Mouse (Mus musculus): ENCODE data around the gene Tmem136. TPM values are rescaled to one million over a fixed set of nuclear protein-coding genes. Genes with fewer than 3 reads are reported as not detected.

Gene Tmem136
- polyA plus RNA-seq, 1 experiment from 2014 or later: 8.8 TPM

GRCm38 (mm10) chr9:43107187-43107517, 9.2 kb downstream of the Tmem136 start, which contains the start of gene Arhgef12:
Gene Arhgef12, minus strand, starts transcription at chr9:43107239.
- H3K9ac ChIP-seq: peak within 1 kb of the TSS; percentile 97
- peaks cover 30% of the 10 kb centered on the region for H3K4me1 ChIP-seq
- H3K27ac ChIP-seq: peak within 1 kb of the TSS; percentile 94
- peaks cover 14% of the 10 kb centered on the region for H3K36me3 ChIP-seq
- ATAC-seq (ENCODE audit: low FRiP score, low read depth): no peak
- H3K4me2 ChIP-seq (replicated peaks): peak within 1 kb of the TSS; percentile 78
- 30% methylated on average over 10 of the region's 10 CpGs for WGBS
- H3K27me3 ChIP-seq: no peaks in the 10 kb centered on the region
- H3K9me3 ChIP-seq: no peaks in the 10 kb centered on the region
- H3K4me3 ChIP-seq: peak within 1 kb of the TSS; percentile 87

GRCm38 (mm10) chr9:43106426-43107186, 9.8 kb downstream of the Tmem136 start:
- peak; percentile 13; the same call in 1 of the 2 replicates for ATAC-seq (ENCODE audit: low FRiP score, low read depth)
- H3K9me3 ChIP-seq: no peaks in the 10 kb centered on the region
- peak overlapping the region; percentile 87 for H3K4me3 ChIP-seq
- peak overlapping the region; percentile 94 for H3K27ac ChIP-seq
- 16% methylated on average over 22 of the region's 22 CpGs for WGBS
- peaks cover 14% of the 10 kb centered on the region for H3K36me3 ChIP-seq
- H3K27me3 ChIP-seq: no peaks in the 10 kb centered on the region
- H3K4me2 ChIP-seq (replicated peaks): peak overlapping the region; percentile 78
- H3K9ac ChIP-seq: peak overlapping the region; percentile 97
- peaks cover 33% of the 10 kb centered on the region for H3K4me1 ChIP-seq

GRCm38 (mm10) chr9:43105664-43106361, 10.6 kb downstream of the Tmem136 start:
- H3K9me3 ChIP-seq: no peaks in the 10 kb centered on the region
- peak; percentile 88 for ATAC-seq (ENCODE audit: low FRiP score, low read depth)
- no peaks in the 10 kb centered on the region for H3K27me3 ChIP-seq
- H3K4me1 ChIP-seq: peaks cover 34% of the 10 kb centered on the region
- WGBS: under 1% methylated on average over 78 of the region's 91 CpGs
- H3K4me3 ChIP-seq: peak overlapping the region; percentile 87
- peak overlapping the region; percentile 94 for H3K27ac ChIP-seq
- H3K4me2 ChIP-seq (replicated peaks): peak overlapping the region; percentile 78
- H3K9ac ChIP-seq: peak overlapping the region; percentile 97
- peaks cover 6% of the 10 kb centered on the region for H3K36me3 ChIP-seq

- H3K36me3 ChIP-seq: no peaks in the 10 kb centered on the region
- WGBS: under 1% methylated on average over 40 of the region's 40 CpGs
- ATAC-seq (ENCODE audit: low FRiP score, low read depth): no peak
Measured at GRCm38 (mm10) chr9:43104873-43105663, 11.3 kb downstream of the Tmem136 start.

GRCm38 (mm10) chr9:43104526-43104872, 11.9 kb downstream of the Tmem136 start:
- no peaks in the 10 kb centered on the region for H3K27me3 ChIP-seq
- peak overlapping the region; percentile 87 for H3K4me3 ChIP-seq
- H3K36me3 ChIP-seq: no peaks in the 10 kb centered on the region
- H3K9ac ChIP-seq: peak overlapping the region; percentile 97
- no peak for ATAC-seq (ENCODE audit: low FRiP score, low read depth)
- peaks cover 36% of the 10 kb centered on the region for H3K4me1 ChIP-seq
- no peaks in the 10 kb centered on the region for H3K9me3 ChIP-seq
- WGBS: 2% methylated on average over 4 of the region's 4 CpGs
- H3K4me2 ChIP-seq (replicated peaks): peak overlapping the region; percentile 78
- H3K27ac ChIP-seq: no peak overlapping the region

More at GRCm38 (mm10) chr9:43104873-43105663, 11.3 kb downstream of the Tmem136 start:
- Histone ChIP-seq H3K4me1 (peaks cover 36% of the 10 kb centered on the region), H3K9ac (peak overlapping the region; percentile 97), H3K4me2 (replicated peaks) (peak overlapping the region; percentile 78), H3K4me3 (peak overlapping the region; percentile 87), H3K9me3 (no peaks in the 10 kb centered on the region), H3K27me3 (no peaks in the 10 kb centered on the region), H3K27ac (peak overlapping the region; percentile 94)

GRCm38 (mm10) chr9:43103675-43104299, 12.6 kb downstream of the Tmem136 start:
- Histone ChIP-seq H3K4me2 (replicated peaks) (peak overlapping the region; percentile 78), H3K4me1 (peaks cover 36% of the 10 kb centered on the region), H3K9ac (peak overlapping the region; percentile 50; the same call in 1 of the 2 replicates), H3K27ac (no peak overlapping the region), H3K9me3 (no peaks in the 10 kb centered on the region), H3K27me3 (no peaks in the 10 kb centered on the region), H3K36me3 (no peaks in the 10 kb centered on the region), H3K4me3 (peak overlapping the region; percentile 87)
- WGBS: 27% methylated on average over 4 of the region's 4 CpGs
- no peak for ATAC-seq (ENCODE audit: low FRiP score, low read depth)

- no peak overlapping the region for H3K27ac ChIP-seq
- WGBS: 94% methylated on average over 2 of the region's 2 CpGs
- peak overlapping the region; percentile 78 for H3K4me2 ChIP-seq (replicated peaks)
- no peaks in the 10 kb centered on the region for H3K27me3 ChIP-seq
- no peaks in the 10 kb centered on the region for H3K9me3 ChIP-seq
- H3K36me3 ChIP-seq: no peaks in the 10 kb centered on the region
- no peak overlapping the region; the same call in 1 of the 2 replicates for H3K9ac ChIP-seq
- no peak for ATAC-seq (ENCODE audit: low FRiP score, low read depth)
- peaks cover 36% of the 10 kb centered on the region for H3K4me1 ChIP-seq
- peak overlapping the region; percentile 87 for H3K4me3 ChIP-seq
Measured at GRCm38 (mm10) chr9:43102931-43103330, 13.4 kb downstream of the Tmem136 start.

GRCm38 (mm10) chr9:43101936-43102595, 14.3 kb downstream of the Tmem136 start:
- H3K9me3 ChIP-seq: no peaks in the 10 kb centered on the region
- 75% methylated on average over 8 of the region's 8 CpGs for WGBS
- H3K36me3 ChIP-seq: no peaks in the 10 kb centered on the region
- H3K27ac ChIP-seq: no peak overlapping the region
- H3K27me3 ChIP-seq: no peaks in the 10 kb centered on the region
- peak overlapping the region; percentile 19; the same call in 1 of the 2 replicates for H3K4me3 ChIP-seq
- peaks cover 40% of the 10 kb centered on the region for H3K4me1 ChIP-seq
- no peak for ATAC-seq (ENCODE audit: low FRiP score, low read depth)
- H3K4me2 ChIP-seq (replicated peaks): peak overlapping the region; percentile 78
- peak overlapping the region; percentile 31; the same call in 1 of the 2 replicates for H3K9ac ChIP-seq

GRCm38 (mm10) chr9:43098922-43099321, 17.4 kb downstream of the Tmem136 start:
- H3K4me1 ChIP-seq: peaks cover 35% of the 10 kb centered on the region
- WGBS: 71% methylated on average over 4 of the region's 4 CpGs

GRCm38 (mm10) chr9:43097801-43098557, 18.4 kb downstream of the Tmem136 start:
- no peaks in the 10 kb centered on the region for H3K36me3 ChIP-seq
- no peak overlapping the region for H3K4me2 ChIP-seq (replicated peaks)
- 88% methylated on average over 3 of the region's 3 CpGs for WGBS
- no peak overlapping the region for H3K4me3 ChIP-seq
- H3K9me3 ChIP-seq: no peaks in the 10 kb centered on the region
- no peak overlapping the region for H3K9ac ChIP-seq
- no peaks in the 10 kb centered on the region for H3K27me3 ChIP-seq
- H3K27ac ChIP-seq: no peak overlapping the region
- H3K4me1 ChIP-seq: peaks cover 30% of the 10 kb centered on the region
- ATAC-seq (ENCODE audit: low FRiP score, low read depth): no peak

More at GRCm38 (mm10) chr9:43098922-43099321, 17.4 kb downstream of the Tmem136 start:
- ATAC-seq (ENCODE audit: low FRiP score, low read depth): no peak
- H3K9ac ChIP-seq: no peak overlapping the region
- H3K36me3 ChIP-seq: no peaks in the 10 kb centered on the region
- H3K9me3 ChIP-seq: no peaks in the 10 kb centered on the region
- no peak overlapping the region for H3K27ac ChIP-seq
- no peak overlapping the region for H3K4me2 ChIP-seq (replicated peaks)
- no peaks in the 10 kb centered on the region for H3K27me3 ChIP-seq
- no peak overlapping the region for H3K4me3 ChIP-seq

Data from limb, embryonic 13.5 days (tissue).